ENCODE assay signal across 24 mouse cellular contexts in genomic region chr1:191138874-191139495, GRCm38 (mm10). TPM values are rescaled to one million over a fixed set of nuclear protein-coding genes. Genes with fewer than 3 reads are reported as not detected.
DNase-seq lines count a peak whose midpoint lies in the region; ATAC-seq and TF ChIP-seq lines count a peak whose summit lies in the region.
"Had no signal": no experiment of that assay in that cellular context is flagged by ENCODE, and none has a peak within 500 bp of the region (broad histone marks: within the 10 kb centered on the region; RNA-seq: fewer than 3 reads in every experiment).

No protein-coding gene starts in this region.

- no peaks in the 10 kb centered on the region for H3K79me2 ChIP-seq in MEL (ENCODE audit: control insufficient read depth, insufficient read depth, low read length, poor library complexity)

- ATAC-seq in hindbrain, embryonic 14.5 days (ENCODE audit: low FRiP score) = no peak
- ATAC-seq in hindbrain, embryonic 16.5 days = no peak
- peak; percentile 31; the same call in 1 of the 2 replicates for ATAC-seq in liver, embryonic 13.5 days (ENCODE audit: low read depth)
- ATAC-seq: forebrain, embryonic 16.5 days; lung, postnatal 0 days had no signal

- no peaks in the 10 kb centered on the region for H3K36me3 ChIP-seq in hindbrain, embryonic 14.5 days (replicated peaks; ENCODE audit: control insufficient read depth, insufficient read depth)
- H3K36me3 ChIP-seq in hindbrain, embryonic 16.5 days (ENCODE audit: control insufficient read depth, insufficient read depth, low read length) = no peaks in the 10 kb centered on the region
- peaks cover 0 to 10% of the 10 kb centered on the region in 2 experiments; a peak in 2 of 4 replicates for H3K36me3 ChIP-seq in MEL (ENCODE audit: control insufficient read depth in 1 of 2, insufficient read depth in 2 of 2, low read length in 2 of 2)
- H3K36me3 ChIP-seq in liver, embryonic 13.5 days = no peaks in the 10 kb centered on the region
- no peaks in the 10 kb centered on the region for H3K36me3 ChIP-seq in hindbrain, embryonic 10.5 days
- H3K36me3 ChIP-seq: embryonic facial prominence, embryonic 15.5 days; limb, embryonic 15.5 days had no signal

- DNase-seq in hindbrain, embryonic 14.5 days (ENCODE audit: low spot score) = peak; percentile 22
- DNase-seq in ES-CJ7 (ENCODE audit: low read depth, low spot score) = peak; percentile 49
- DNase-seq in MEL (ENCODE audit: low read depth, low spot score) = peak; percentile 90
- DNase-seq in liver, embryonic 13.5 days = no peak
- DNase-seq in hindbrain, embryonic 10.5 days (ENCODE audit: low spot score) = no peak
- DNase-seq in adrenal gland, adult 2 months = no peak
- DNase-seq: cerebellum, postnatal 25 days; gastrocnemius, postnatal 25 days; kidney, adult 8-10 months; kidney, postnatal 25 days; right cerebral cortex, postnatal 4 days; thymus, postnatal 14 days had no signal

- no peak for TF ChIP-seq CTCF in MEL (IDR thresholded peaks at IDR 0.05 in 2 of 3, conservative IDR thresholded peaks at IDR 0.05 in 1 of 3; ENCODE audit: control insufficient read depth in 1 of 3, insufficient read depth in 1 of 3, low read depth in 2 of 3, low read length in 3 of 3, poor library complexity in 1 of 3, severe bottlenecking in 1 of 3)

- H3K4me1 ChIP-seq in hindbrain, embryonic 14.5 days (replicated peaks; ENCODE audit: control insufficient read depth, insufficient read depth, low read length) = no peaks in the 10 kb centered on the region
- H3K4me1 ChIP-seq in hindbrain, embryonic 16.5 days (ENCODE audit: control insufficient read depth, insufficient read depth, low read depth, low read length) = no peaks in the 10 kb centered on the region
- H3K4me1 ChIP-seq in MEL (ENCODE audit: control insufficient read depth in 1 of 2, insufficient read depth in 2 of 2, low read length in 2 of 2) = peaks cover 2 to 23% of the 10 kb centered on the region in 2 experiments
- H3K4me1 ChIP-seq in liver, embryonic 13.5 days (replicated peaks) = peaks cover 15% of the 10 kb centered on the region
- 0 out of 2 replicates have a peak, but pooled peaks cover 4% of the 10 kb centered on the region for H3K4me1 ChIP-seq in hindbrain, embryonic 10.5 days (replicated peaks)
- H3K4me1 ChIP-seq: embryonic facial prominence, embryonic 15.5 days; limb, embryonic 15.5 days had no signal

- TF ChIP-seq POLR2A in MEL (IDR thresholded peaks at IDR 0.05; ENCODE audit: control insufficient read depth in 1 of 2, insufficient read depth in 1 of 2, low read depth in 1 of 2, low read length in 2 of 2, poor library complexity in 1 of 2) = 0 out of 4 replicates have a peak, but pooled peaks of 1 of the 2 experiments have one; percentile 22

- no peaks in the 10 kb centered on the region for H3K9me3 ChIP-seq in hindbrain, embryonic 14.5 days (ENCODE audit: control insufficient read depth, low read length)
- peaks cover 3% of the 10 kb centered on the region; the same call in 1 of the 2 replicates for H3K9me3 ChIP-seq in hindbrain, embryonic 16.5 days (ENCODE audit: control insufficient read depth, low read length)
- H3K9me3 ChIP-seq in MEL (replicated peaks; ENCODE audit: insufficient read depth, low read length) = no peaks in the 10 kb centered on the region
- H3K9me3 ChIP-seq in liver, embryonic 13.5 days (replicated peaks) = no peaks in the 10 kb centered on the region
- H3K9me3 ChIP-seq in hindbrain, embryonic 10.5 days = peaks cover 5% of the 10 kb centered on the region
- H3K9me3 ChIP-seq: embryonic facial prominence, embryonic 15.5 days; limb, embryonic 15.5 days had no signal

- TF ChIP-seq EP300 in MEL (IDR thresholded peaks at IDR 0.05; ENCODE audit: low read depth in 1 of 2, low read length in 2 of 2) = peak; percentile 59 to 68

- TF ChIP-seq RAD21 in MEL (IDR thresholded peaks at IDR 0.05; ENCODE audit: low read depth, low read length) = no peak

- H3K9ac ChIP-seq in hindbrain, embryonic 14.5 days = no peak overlapping the region
- no peak overlapping the region for H3K9ac ChIP-seq in hindbrain, embryonic 16.5 days (ENCODE audit: low read depth, low read length)
- no peak overlapping the region for H3K9ac ChIP-seq in MEL (ENCODE audit: control insufficient read depth, low read depth, low read length, poor library complexity, severe bottlenecking)
- no peak overlapping the region for H3K9ac ChIP-seq in liver, embryonic 13.5 days
- H3K9ac ChIP-seq: embryonic facial prominence, embryonic 15.5 days; limb, embryonic 15.5 days had no signal

- no peaks in the 10 kb centered on the region for H3K27me3 ChIP-seq in hindbrain, embryonic 14.5 days (ENCODE audit: control insufficient read depth, insufficient read depth, low read length)
- no peaks in the 10 kb centered on the region for H3K27me3 ChIP-seq in hindbrain, embryonic 16.5 days (replicated peaks; ENCODE audit: control insufficient read depth, insufficient read depth, low read length)
- H3K27me3 ChIP-seq in MEL (ENCODE audit: control insufficient read depth in 1 of 2, insufficient read depth in 2 of 2, low read length in 2 of 2) = no peaks in the 10 kb centered on the region
- H3K27me3 ChIP-seq in liver, embryonic 13.5 days = peaks cover 7% of the 10 kb centered on the region; the same call in 1 of the 2 replicates
- no peaks in the 10 kb centered on the region for H3K27me3 ChIP-seq in hindbrain, embryonic 10.5 days (ENCODE audit: insufficient read depth, poor library complexity, severe bottlenecking)
- H3K27me3 ChIP-seq: embryonic facial prominence, embryonic 15.5 days; limb, embryonic 15.5 days had no signal

- WGBS in hindbrain, embryonic 14.5 days = 68% methylated on average over 7 of the region's 7 CpGs
- WGBS in hindbrain, embryonic 16.5 days = 70% methylated on average over 7 of the region's 7 CpGs
- WGBS in liver, embryonic 13.5 days (ENCODE audit: insufficient replicate concordance) = 14% methylated on average over 7 of the region's 7 CpGs
- WGBS in hindbrain, embryonic 10.5 days = 75% methylated on average over 7 of the region's 7 CpGs

- H3K4me3 ChIP-seq in hindbrain, embryonic 14.5 days (replicated peaks; ENCODE audit: low read length) = no peak overlapping the region
- H3K4me3 ChIP-seq in hindbrain, embryonic 16.5 days (ENCODE audit: low read length) = no peak overlapping the region
- H3K4me3 ChIP-seq in MEL (ENCODE audit: control insufficient read depth in 1 of 2, insufficient read depth in 1 of 2, low read depth in 2 of 2, low read length in 2 of 2) = peak overlapping the region; percentile 21 to 37; a peak in 3 of 4 replicates
- H3K4me3 ChIP-seq in liver, embryonic 13.5 days (replicated peaks) = no peak overlapping the region
- H3K4me3 ChIP-seq in hindbrain, embryonic 10.5 days = no peak overlapping the region
- H3K4me3 ChIP-seq: embryonic facial prominence, embryonic 15.5 days; limb, embryonic 15.5 days had no signal

- no peak overlapping the region for H3K4me2 ChIP-seq in hindbrain, embryonic 14.5 days (replicated peaks)
- H3K4me2 ChIP-seq in hindbrain, embryonic 16.5 days (ENCODE audit: low read length) = no peak overlapping the region
- no peak overlapping the region for H3K4me2 ChIP-seq in liver, embryonic 13.5 days
- H3K4me2 ChIP-seq: embryonic facial prominence, embryonic 15.5 days; limb, embryonic 15.5 days had no signal

- no peak overlapping the region for H3K27ac ChIP-seq in hindbrain, embryonic 14.5 days
- no peak overlapping the region for H3K27ac ChIP-seq in hindbrain, embryonic 16.5 days (ENCODE audit: low read depth, low read length)
- H3K27ac ChIP-seq in MEL (ENCODE audit: control insufficient read depth, low read depth, low read length) = peak overlapping the region; percentile 79
- H3K27ac ChIP-seq in liver, embryonic 13.5 days = no peak overlapping the region
- H3K27ac ChIP-seq in hindbrain, embryonic 10.5 days = no peak overlapping the region
- H3K27ac ChIP-seq: embryonic facial prominence, embryonic 15.5 days; limb, embryonic 15.5 days; stomach, postnatal 0 days had no signal

TF ChIP-seq in MEL, 35 proteins besides CTCF, POLR2A, EP300 and RAD21 (continues in another document):
- TF ChIP-seq MEF2A (IDR thresholded peaks at IDR 0.05; ENCODE audit: extremely low read depth, insufficient replicate concordance, low read depth, low read length, poor library complexity, severe bottlenecking) (no peak), ELF1 (IDR thresholded peaks at IDR 0.05; ENCODE audit: low read depth, low read length) (peak; percentile 43), TAL1 (IDR thresholded peaks at IDR 0.05; ENCODE audit: low read length) (peak; percentile 86), CHD2 (IDR thresholded peaks at IDR 0.05; ENCODE audit: low read length) (peak; percentile 43; the same call in 1 of the 2 replicates), GATA1 (IDR thresholded peaks at IDR 0.05; ENCODE audit: low read depth, low read length) (peak; percentile 69), NRF1 (IDR thresholded peaks at IDR 0.05; ENCODE audit: insufficient read depth, low read depth, low read length, poor library complexity, severe bottlenecking) (no peak), ETS1 (IDR thresholded peaks at IDR 0.05; ENCODE audit: low read depth, low read length) (peak; percentile 71), MAFK (IDR thresholded peaks at IDR 0.05; ENCODE audit: borderline replicate concordance, low read depth, low read length) (peak; percentile 5; the same call in 1 of the 2 replicates), GABPA (IDR thresholded peaks at IDR 0.05; ENCODE audit: low read depth, low read length) (no peak)

RNA-seq across cellular contexts. Expression of gene Fam71a, which starts 25.6 kb away (rescaled TPM):
- polyA plus RNA-seq in hindbrain, embryonic 14.5 days (2014; fragmentation: Nextera tagmentation; extraction: Ambion mirVana) = not detected in 2 replicates
- not detected in 2 replicates for polyA plus RNA-seq in hindbrain, embryonic 16.5 days (2015; fragmentation: Nextera tagmentation; extraction: Ambion mirVana)
- total RNA-seq in MEL (2012; rRNA removed) = not detected in 2 replicates
- polyA plus RNA-seq in MEL (2012; ENCODE audit: insufficient read depth in 1 of 2, insufficient read length in 2 of 2, low read depth in 1 of 2, low replicate concordance in 2 of 2, missing spikeins in 1 of 2) = not detected
- not detected in 2 replicates for polyA plus RNA-seq in liver, embryonic 13.5 days (2015; fragmentation: Nextera tagmentation; extraction: Ambion mirVana)
- not detected in 2 replicates for polyA plus RNA-seq in hindbrain, embryonic 10.5 days (2016; fragmentation: Nextera tagmentation; extraction: Ambion mirVana)
- not detected for total RNA-seq in adrenal gland, adult 2 months (2021)
- polyA plus RNA-seq in adrenal gland, adult 2 months (2012; rRNA removed) = not detected in 2 replicates
- total RNA-seq: adrenal gland, adult 18-20 months; gastrocnemius, postnatal 25 days; left cerebral cortex, adult 18-20 months; left cerebral cortex, postnatal 36 days had no signal
- polyA plus RNA-seq: C2C12; embryonic facial prominence, embryonic 15.5 days; forebrain, embryonic 16.5 days; hindbrain, embryonic 11.5 days; intestine, embryonic 14.5 days; limb, embryonic 15.5 days; lung, postnatal 0 days; stomach, postnatal 0 days had no signal

RNA-seq across cellular contexts. Expression of gene Batf3, which starts 41.3 kb away (rescaled TPM):
- polyA plus RNA-seq in hindbrain, embryonic 14.5 days (2014; fragmentation: Nextera tagmentation; extraction: Ambion mirVana) = 1.5 and 2.2 TPM in 2 replicates
- 2.5 and 3.9 TPM in 2 replicates for polyA plus RNA-seq in hindbrain, embryonic 16.5 days (2015; fragmentation: Nextera tagmentation; extraction: Ambion mirVana)
- total RNA-seq in MEL (2012; rRNA removed) = 1.5 and 2.4 TPM in 2 replicates
- 1 to 10 TPM in 1 of 2 experiments, not detected in 1; 2.4 TPM for polyA plus RNA-seq in MEL (2012; ENCODE audit: insufficient read depth in 1 of 2, insufficient read length in 2 of 2, low read depth in 1 of 2, low replicate concordance in 2 of 2, missing spikeins in 1 of 2)
- polyA plus RNA-seq in liver, embryonic 13.5 days (2015; fragmentation: Nextera tagmentation; extraction: Ambion mirVana) = 2.6 and 3.1 TPM in 2 replicates
- 4.8 and 5.2 TPM in 2 replicates for polyA plus RNA-seq in hindbrain, embryonic 10.5 days (2016; fragmentation: Nextera tagmentation; extraction: Ambion mirVana)
- total RNA-seq in adrenal gland, adult 2 months (2021) = 1 to 10 TPM; 2.2 TPM
- polyA plus RNA-seq in adrenal gland, adult 2 months (2012; rRNA removed) = 3.5 and 4.9 TPM in 2 replicates

Comparison
In these comparisons a context has a peak if more than half of its experiments do, and no peak if none do; other contexts are left out.
1. DNase-seq: peak in hindbrain, embryonic 14.5 days (single experiment), ES-CJ7 (single experiment) and MEL (single experiment); none in liver, embryonic 13.5 days (single experiment), hindbrain, embryonic 10.5 days (single experiment) and adrenal gland, adult 2 months (single experiment).
2. H3K4me3 ChIP-seq: peak in MEL (2 of 2); none in hindbrain, embryonic 14.5 days (single experiment), hindbrain, embryonic 16.5 days (single experiment), liver, embryonic 13.5 days (single experiment) and hindbrain, embryonic 10.5 days (single experiment).